Mouse (Mus musculus) liver, embryonic 16.5 days (tissue): ENCODE measurements around the gene Stag1. TPM values are rescaled to one million over a fixed set of nuclear protein-coding genes. Genes with fewer than 3 reads are reported as not detected.
"Not testable (repeated sequence)": the region's sequence is repeated elsewhere in the genome, so short reads cannot be mapped to it uniquely, and the experiment has no call there.

Experiments used
- ATAC-seq: fragments of 200-750 bp; cut with Nextera tagmentation; 2 replicates; pipeline ENCODE4 v1.8.0; 2017; ENCODE audit warnings: low read depth, mild to moderate bottlenecking, moderate number of reproducible peaks, moderate library complexity
- H3K27ac ChIP-seq: fragments of 300-500 bp; sonication (generic); 2 replicates; pipeline ENCODE4 v1.5.1; 2014; ENCODE audit warnings: mild to moderate bottlenecking, low read length
- H3K27me3 ChIP-seq: fragments of 300-500 bp; sonication (generic); 2 replicates; pipeline ENCODE4 v1.6.1; 2014; ENCODE audit warnings: low read depth, low read length, mixed read lengths; ENCODE audit not compliant: control insufficient read depth, insufficient read depth
- H3K36me3 ChIP-seq: fragments of 300-500 bp; sonication (generic); 2 replicates; pipeline ENCODE4 v1.6.1; 2014; ENCODE audit warnings: mild to moderate bottlenecking; ENCODE audit not compliant: control insufficient read depth, insufficient read depth
- H3K4me1 ChIP-seq: fragments of 300-500 bp; sonication (generic); 2 replicates; pipeline ENCODE4 v1.6.1; 2014; ENCODE audit warnings: low read depth, low read length, mixed read lengths; ENCODE audit not compliant: control insufficient read depth
- H3K4me2 ChIP-seq: fragments of 300-500 bp; sonication (generic); 2 replicates; pipeline ENCODE4 v1.6.1; 2014; ENCODE audit warnings: low read depth, low read length, mixed read lengths
- H3K4me3 ChIP-seq: fragments of 300-500 bp; sonication (generic); 2 replicates; pipeline ENCODE4 v1.5.1; 2014; ENCODE audit warnings: low read depth, mild to moderate bottlenecking, low read length
- H3K9ac ChIP-seq: fragments of 300-500 bp; sonication (generic); 2 replicates; pipeline ENCODE4 v1.6.1; 2014; ENCODE audit warnings: low read depth, low read length
- H3K9me3 ChIP-seq: fragments of 300-500 bp; sonication (generic); replicated peaks from 2 replicates; pipeline ENCODE4 v1.6.1; 2016; ENCODE audit warnings: low read length; ENCODE audit not compliant: control insufficient read depth
- WGBS: fragments of 180-500 bp; shearing (Covaris S2); extraction: QIAGEN DNeasy Blood & Tissue Kit; methylation state at CpG from one replicate; pipeline ENCODE4 v1.1.7; 2014; ENCODE audit not compliant: insufficient replicate concordance; 5-methylcytosine and 5-hydroxymethylcytosine counted together
- polyA plus RNA-seq: library from polyadenylated mRNA; unstranded; fragments of >200 nt; fragmentation: Nextera tagmentation; extraction: Ambion mirVana; gene quantifications from 2 replicates; pipeline ENCODE4 v1.2.1, GENCODE M21; 2015

Stag1 gene
- polyA plus RNA-seq, 1 experiment from 2014 or later, result 15.1 TPM

DNA sequence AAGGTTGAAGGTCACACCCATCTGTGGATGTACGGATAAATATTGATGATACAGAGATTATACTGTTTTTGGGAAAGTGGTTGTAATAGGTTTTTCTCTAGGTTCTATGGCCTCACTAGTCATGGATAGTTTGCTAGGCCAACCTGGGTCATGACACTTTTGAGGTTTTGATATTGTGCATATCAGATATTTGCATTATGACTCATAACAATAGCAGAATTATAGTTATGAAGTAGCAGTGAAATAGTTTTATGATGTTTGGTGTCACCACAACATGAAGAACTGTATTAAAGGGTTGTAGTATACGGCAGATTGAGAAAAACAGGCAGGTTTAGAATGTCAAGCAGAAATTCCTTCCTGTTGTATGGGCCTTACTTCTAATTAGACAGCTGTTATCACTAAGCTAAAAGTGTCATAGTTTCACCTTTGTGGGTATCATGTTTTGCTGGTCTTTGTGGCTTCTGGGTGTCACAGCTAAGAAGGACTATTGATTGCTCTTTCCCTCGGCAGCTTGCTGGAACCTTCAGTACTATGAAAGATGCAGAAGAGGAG, 92.2 kb downstream of the Stag1 start:
- H3K9me3 ChIP-seq, result no peaks in the 10 kb centered on the region
- no peaks in the 10 kb centered on the region for H3K27me3 ChIP-seq
- no peaks in the 10 kb centered on the region for H3K36me3 ChIP-seq
- WGBS, result 76% methylated on average over 3 of the region's 3 CpGs
- ATAC-seq, result no peak
- no peak overlapping the region for H3K4me2 ChIP-seq
- H3K9ac ChIP-seq, result no peak overlapping the region
- no peak overlapping the region for H3K4me3 ChIP-seq
- no peak overlapping the region for H3K27ac ChIP-seq
- H3K4me1 ChIP-seq, result peaks cover 14% of the 10 kb centered on the region

DNA sequence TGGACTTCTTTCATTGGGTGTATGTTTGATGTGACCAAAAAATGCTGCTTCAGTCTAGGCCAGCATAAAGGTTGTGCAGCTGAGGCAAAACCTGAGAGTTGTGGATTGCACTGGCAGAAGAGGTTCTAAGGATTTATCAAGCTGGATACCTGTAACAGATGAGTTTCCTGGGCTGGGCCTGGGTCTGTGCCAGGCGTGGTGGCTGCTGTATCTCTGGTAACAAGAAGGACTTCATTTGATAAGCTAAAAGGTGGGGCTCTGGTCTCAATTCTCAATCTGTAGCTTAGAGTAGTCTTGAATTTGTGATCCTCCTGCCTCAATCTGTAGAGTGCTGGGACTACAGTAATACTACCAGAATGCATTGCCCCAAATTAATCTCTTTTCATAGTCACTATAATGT, 94.6 kb downstream of the Stag1 start:
- ATAC-seq, result peak; percentile 55
- no peak overlapping the region for H3K4me3 ChIP-seq
- H3K4me2 ChIP-seq, result no peak overlapping the region
- no peaks in the 10 kb centered on the region for H3K9me3 ChIP-seq
- H3K36me3 ChIP-seq, result no peaks in the 10 kb centered on the region
- H3K27ac ChIP-seq, result no peak overlapping the region
- H3K9ac ChIP-seq, result no peak overlapping the region
- H3K4me1 ChIP-seq, result peaks cover 15% of the 10 kb centered on the region
- WGBS, result 33% methylated on average over 1 of the region's 1 CpGs
- H3K27me3 ChIP-seq, result no peaks in the 10 kb centered on the region

DNA sequence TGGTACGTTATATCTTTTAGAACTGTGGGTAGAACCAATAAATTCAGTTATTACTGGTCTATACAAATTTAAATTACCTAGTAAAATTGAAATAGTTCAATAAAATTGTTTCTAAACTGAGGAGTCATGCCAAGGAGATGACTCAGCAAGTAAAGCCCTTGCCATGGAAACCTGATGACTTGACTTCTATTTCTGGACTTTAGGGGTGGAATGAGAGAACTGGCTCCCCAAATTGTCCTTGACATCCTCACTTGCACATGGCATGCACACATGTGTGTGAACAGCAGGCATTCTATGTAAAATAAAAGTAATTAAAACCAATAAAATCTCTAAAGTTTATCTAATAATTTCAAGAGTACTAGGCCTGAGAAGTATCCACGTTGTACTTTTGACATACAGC, 98.9 kb downstream of the Stag1 start:
- H3K9ac ChIP-seq, result no peak overlapping the region
- no peaks in the 10 kb centered on the region for H3K36me3 ChIP-seq
- WGBS, result 83% methylated on average over 2 of the region's 2 CpGs
- H3K4me2 ChIP-seq, result no peak overlapping the region
- peaks cover 15% of the 10 kb centered on the region for H3K4me1 ChIP-seq
- no peaks in the 10 kb centered on the region for H3K9me3 ChIP-seq
- no peaks in the 10 kb centered on the region for H3K27me3 ChIP-seq
- H3K4me3 ChIP-seq, result no peak overlapping the region
- ATAC-seq, result no peak
- no peak overlapping the region for H3K27ac ChIP-seq

GRCm38 (mm10) chr9:100707644-100708043, 110.0 kb downstream of the Stag1 start:
- no peak overlapping the region for H3K27ac ChIP-seq
- no peak overlapping the region for H3K4me2 ChIP-seq
- no peaks in the 10 kb centered on the region for H3K4me1 ChIP-seq
- 88% methylated on average over 1 of the region's 1 CpGs for WGBS
- H3K9me3 ChIP-seq, result no peaks in the 10 kb centered on the region
- ATAC-seq, result no peak
- no peak overlapping the region for H3K9ac ChIP-seq
- H3K36me3 ChIP-seq, result no peaks in the 10 kb centered on the region
- no peaks in the 10 kb centered on the region for H3K27me3 ChIP-seq
- no peak overlapping the region for H3K4me3 ChIP-seq

- 51% methylated on average over 2 of the region's 2 CpGs for WGBS
- no peaks in the 10 kb centered on the region for H3K27me3 ChIP-seq
- no peak for ATAC-seq
- no peak overlapping the region for H3K27ac ChIP-seq
- H3K36me3 ChIP-seq, result no peaks in the 10 kb centered on the region
- no peaks in the 10 kb centered on the region for H3K9me3 ChIP-seq
- H3K9ac ChIP-seq, result no peak overlapping the region
- no peaks in the 10 kb centered on the region for H3K4me1 ChIP-seq
- H3K4me3 ChIP-seq, result no peak overlapping the region
- no peak overlapping the region for H3K4me2 ChIP-seq
Observed at GRCm38 (mm10) chr9:100711665-100712064, 114.1 kb downstream of the Stag1 start.

DNA sequence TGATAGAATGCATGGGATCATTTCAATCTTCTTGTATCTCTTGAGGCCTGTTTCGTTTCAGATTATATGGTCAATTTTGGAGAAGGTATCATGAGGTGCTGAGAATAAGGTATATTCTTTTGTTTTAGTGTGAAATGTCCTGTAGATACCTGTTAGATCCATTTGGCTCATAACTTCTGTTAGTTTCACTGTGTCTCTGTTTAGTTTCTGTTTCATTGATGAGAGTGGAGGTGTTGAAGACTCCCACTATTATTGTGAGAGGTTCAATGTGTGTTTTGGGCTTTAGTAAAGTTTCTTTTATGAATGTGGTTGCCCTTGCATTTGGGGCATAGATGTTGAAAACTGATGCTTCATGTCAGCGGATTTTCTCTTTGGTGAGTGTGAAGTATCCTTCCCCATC, 127.2 kb downstream of the Stag1 start:
- not testable (repeated sequence) for H3K9me3 ChIP-seq, H3K4me3 ChIP-seq, H3K36me3 ChIP-seq, ATAC-seq, H3K4me1 ChIP-seq, H3K27me3 ChIP-seq, H3K4me2 ChIP-seq, H3K27ac ChIP-seq, H3K9ac ChIP-seq
- 80% methylated on average over 2 of the region's 2 CpGs for WGBS

DNA sequence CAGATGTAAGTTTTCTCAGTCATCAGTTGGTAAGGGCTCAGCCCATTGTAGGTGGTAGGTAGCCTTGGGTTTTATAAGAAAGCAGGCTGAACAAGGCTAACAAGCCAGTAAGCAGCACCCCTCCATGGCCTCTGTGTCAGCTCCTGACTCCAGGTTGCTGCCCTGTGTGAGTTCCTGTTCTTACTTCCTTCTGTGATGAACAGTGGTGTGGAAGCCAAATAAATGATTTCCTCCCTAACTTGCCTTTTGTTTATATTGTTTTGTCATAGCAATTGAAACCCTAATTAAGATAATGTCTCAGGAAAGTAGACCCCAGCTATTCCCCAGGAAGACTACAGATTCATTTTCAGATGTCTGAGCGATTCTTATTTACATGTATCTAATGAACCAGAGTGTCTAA, 134.2 kb downstream of the Stag1 start:
- H3K36me3 ChIP-seq, result no peaks in the 10 kb centered on the region
- 93% methylated on average over 1 of the region's 1 CpGs for WGBS

GRCm38 (mm10) chr9:100733907-100734440, 136.4 kb downstream of the Stag1 start:
- Histone ChIP-seq H3K4me3 (no peak overlapping the region), H3K4me1 (peaks cover 12% of the 10 kb centered on the region), H3K27ac (no peak overlapping the region), H3K9ac (no peak overlapping the region), H3K9me3 (no peaks in the 10 kb centered on the region), H3K36me3 (no peaks in the 10 kb centered on the region), H3K27me3 (no peaks in the 10 kb centered on the region), H3K4me2 (no peak overlapping the region)
- no peak for ATAC-seq
- WGBS, result 54% methylated on average over 6 of the region's 6 CpGs

More for the DNA sequence above, 134.2 kb downstream of the Stag1 start:
- no peak overlapping the region for H3K9ac ChIP-seq
- H3K4me1 ChIP-seq, result peaks cover 10% of the 10 kb centered on the region
- no peak overlapping the region for H3K4me3 ChIP-seq
- no peaks in the 10 kb centered on the region for H3K27me3 ChIP-seq
- no peak overlapping the region for H3K4me2 ChIP-seq
- H3K27ac ChIP-seq, result no peak overlapping the region
- ATAC-seq, result no peak
- H3K9me3 ChIP-seq, result no peaks in the 10 kb centered on the region

DNA sequence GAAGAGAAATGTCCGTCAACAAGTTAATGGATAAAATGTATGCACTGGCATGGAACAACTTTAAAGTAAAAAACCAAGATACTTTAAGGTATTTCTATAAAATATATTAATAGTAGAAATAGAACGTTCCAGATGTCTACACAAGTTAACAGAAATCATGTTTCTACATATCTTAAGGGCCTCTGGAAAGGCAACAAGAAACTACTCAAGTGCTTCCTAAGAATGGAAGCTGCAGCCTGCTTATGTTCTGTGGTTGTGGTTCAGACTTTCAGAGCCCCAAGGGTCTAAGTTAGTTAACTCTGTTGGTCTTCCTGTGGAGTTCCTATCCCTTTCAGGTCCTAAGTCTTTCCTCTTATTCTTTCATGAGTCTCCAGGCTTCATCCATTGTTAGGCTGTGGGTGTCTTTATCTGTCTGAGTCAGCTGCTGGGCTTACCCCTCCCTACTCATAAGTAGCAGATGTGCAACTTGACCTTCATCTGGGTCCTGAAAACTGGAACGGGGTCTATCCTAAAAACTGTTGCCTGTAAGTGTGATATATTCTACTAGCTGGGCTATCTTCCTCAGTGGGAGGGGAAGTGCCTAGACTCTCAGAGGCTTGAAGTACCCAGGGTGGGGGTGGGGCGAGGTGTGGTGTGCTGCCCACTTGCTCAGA, 138.5 kb downstream of the Stag1 start:
- H3K4me2 ChIP-seq, result 0 out of 2 replicates have a peak overlapping the region, but pooled peaks have one; percentile 4
- no peaks in the 10 kb centered on the region for H3K9me3 ChIP-seq
- ATAC-seq, result peak; percentile 89
- peaks cover 12% of the 10 kb centered on the region for H3K4me1 ChIP-seq
- H3K27me3 ChIP-seq, result no peaks in the 10 kb centered on the region
- WGBS, result 46% methylated on average over 4 of the region's 4 CpGs
- no peaks in the 10 kb centered on the region for H3K36me3 ChIP-seq
- H3K27ac ChIP-seq, result peak overlapping the region; percentile 5; the same call in 1 of the 2 replicates
- no peak overlapping the region for H3K9ac ChIP-seq
- no peak overlapping the region for H3K4me3 ChIP-seq
